Mouse (Mus musculus): Measurements from ENCODE around the gene Cnr2.

Gene Cnr2

DNA sequence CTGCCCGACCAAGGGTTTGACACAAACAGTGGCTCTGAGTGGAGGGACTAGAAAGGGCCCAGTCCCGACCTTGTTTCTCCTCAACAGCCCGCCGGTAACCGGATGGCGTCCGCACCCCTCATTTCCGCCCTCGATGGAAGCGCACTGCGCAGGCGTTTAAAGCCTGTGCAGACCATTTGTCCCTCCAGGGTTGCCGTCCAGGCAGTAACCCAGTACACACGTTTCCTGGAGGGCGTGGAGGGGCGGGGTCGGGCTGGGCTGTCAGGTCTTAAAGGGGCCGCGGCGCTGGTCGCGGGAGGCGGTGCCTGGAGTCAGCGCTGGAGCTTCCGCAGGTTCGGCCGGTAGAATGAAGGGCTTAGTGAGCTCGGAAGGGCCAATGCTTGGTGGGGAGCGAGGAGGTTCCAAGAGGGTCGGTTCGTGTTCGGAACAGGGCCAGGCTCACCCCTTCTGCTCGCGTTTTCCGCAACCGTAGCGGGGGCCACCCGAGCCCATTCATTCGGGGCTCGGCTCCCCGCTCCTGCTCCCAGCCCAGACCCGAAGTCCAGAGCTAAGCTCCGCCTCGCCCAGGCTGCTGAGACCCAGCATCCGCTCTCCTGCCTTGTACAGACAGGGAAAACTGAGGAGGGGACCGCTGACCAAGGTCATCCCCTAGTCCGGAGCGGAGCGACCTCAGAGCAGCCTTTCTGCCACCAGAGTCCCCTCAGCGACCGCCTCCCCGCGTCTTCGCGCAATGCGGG lies 68.4 kb downstream of the Cnr2 start, which contains the start of gene Gale:
Gene Gale, plus strand, starts transcription at position 271 of the 737 bp plus-strand sequence.
- DNase-seq (ENCODE audit: low spot score in 2 of 2), result peak; percentile 97

DNA sequence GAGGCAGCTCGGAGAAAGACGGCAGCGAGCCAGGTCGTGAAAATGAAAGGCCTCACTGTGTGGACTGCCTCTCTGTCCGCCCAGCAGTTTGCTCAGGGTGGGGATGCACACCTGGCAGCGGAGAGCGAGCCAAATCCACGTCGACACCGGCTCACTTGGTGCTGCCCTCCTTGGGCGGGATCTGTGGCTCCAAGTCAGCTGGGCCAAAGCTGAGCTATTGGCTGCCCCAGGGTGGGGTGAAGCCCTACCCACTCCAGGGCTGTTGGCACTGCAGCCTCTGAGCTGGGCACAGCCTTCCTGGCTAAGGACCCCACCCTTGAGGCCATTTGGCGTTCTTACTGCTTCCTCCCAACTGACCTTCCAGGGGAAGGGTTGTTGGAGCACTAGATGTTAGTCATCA lies 69.2 kb downstream of the Cnr2 start:
- peak; percentile 74 to 82 for DNase-seq (ENCODE audit: low spot score in 2 of 2)

DNA sequence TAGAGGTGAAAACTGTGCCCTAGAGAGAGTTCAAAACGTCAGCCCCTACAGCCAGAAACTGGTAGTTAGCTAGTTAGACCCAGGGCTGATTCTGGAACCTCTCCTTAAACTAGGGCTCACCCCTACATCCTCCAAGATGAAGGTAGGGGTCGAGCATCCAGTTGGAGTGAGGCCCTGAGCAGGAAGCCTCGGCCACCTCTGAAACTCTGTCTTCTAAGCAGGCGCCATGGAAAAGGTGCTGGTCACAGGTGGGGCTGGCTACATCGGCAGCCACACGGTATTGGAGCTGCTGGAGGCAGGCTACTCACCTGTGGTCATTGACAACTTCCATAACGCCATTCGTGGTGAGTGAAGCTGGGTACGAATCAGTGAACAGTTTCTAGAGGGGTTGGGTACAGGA lies 69.9 kb downstream of the Cnr2 start:
- DNase-seq (ENCODE audit: low spot score in 2 of 2), result no peak

DNA sequence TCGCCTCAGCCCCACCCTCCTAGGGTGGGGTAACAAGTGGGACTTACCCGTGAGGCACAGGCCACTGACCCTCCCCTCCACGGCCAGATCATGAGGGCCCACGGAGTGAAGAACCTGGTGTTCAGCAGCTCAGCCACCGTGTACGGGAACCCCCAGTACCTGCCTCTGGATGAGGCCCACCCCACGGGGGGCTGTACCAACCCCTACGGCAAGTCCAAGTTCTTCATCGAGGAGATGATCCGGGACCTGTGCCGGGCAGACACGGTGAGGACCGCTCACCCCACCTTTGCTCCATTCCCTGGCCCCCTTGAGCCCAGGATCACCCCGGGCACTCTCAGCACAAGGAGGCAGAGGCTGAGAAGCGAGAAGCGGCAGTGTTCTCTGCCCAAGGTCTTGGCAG lies 71.1 kb downstream of the Cnr2 start:
- peak in 1 of 2 experiments; percentile 28 for DNase-seq (ENCODE audit: low spot score in 2 of 2)

DNA sequence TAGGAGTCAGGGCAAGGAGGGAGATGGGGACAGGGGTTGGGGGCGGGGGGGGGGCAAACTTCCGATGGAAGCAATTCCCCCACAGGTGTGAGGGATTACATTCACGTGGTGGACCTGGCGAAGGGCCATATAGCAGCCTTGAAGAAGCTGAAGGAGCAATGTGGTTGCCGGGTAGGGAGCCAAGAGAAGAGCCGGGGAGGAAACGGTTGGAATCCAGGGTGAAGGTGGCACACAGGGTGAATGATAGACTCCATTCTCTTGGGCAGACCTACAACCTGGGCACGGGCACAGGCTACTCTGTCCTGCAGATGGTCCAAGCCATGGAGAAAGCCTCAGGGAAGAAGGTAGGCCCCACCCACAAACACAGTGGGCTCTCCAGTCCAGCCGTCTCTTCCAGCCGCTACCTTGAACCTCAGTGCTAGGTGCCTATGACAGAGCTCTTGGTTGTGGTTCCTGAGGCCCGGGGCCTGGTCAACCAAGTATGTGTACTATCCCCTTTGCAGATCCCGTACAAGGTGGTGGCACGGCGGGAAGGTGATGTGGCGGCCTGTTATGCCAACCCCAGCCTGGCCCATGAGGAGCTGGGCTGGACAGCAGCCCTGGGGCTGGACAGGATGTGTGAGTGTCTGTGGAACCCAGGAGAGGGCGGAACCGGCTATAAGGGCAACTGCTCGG lies 72.0 kb downstream of the Cnr2 start:
- peak in 1 of 2 experiments; percentile 50 for DNase-seq (ENCODE audit: low spot score in 2 of 2)

DNA sequence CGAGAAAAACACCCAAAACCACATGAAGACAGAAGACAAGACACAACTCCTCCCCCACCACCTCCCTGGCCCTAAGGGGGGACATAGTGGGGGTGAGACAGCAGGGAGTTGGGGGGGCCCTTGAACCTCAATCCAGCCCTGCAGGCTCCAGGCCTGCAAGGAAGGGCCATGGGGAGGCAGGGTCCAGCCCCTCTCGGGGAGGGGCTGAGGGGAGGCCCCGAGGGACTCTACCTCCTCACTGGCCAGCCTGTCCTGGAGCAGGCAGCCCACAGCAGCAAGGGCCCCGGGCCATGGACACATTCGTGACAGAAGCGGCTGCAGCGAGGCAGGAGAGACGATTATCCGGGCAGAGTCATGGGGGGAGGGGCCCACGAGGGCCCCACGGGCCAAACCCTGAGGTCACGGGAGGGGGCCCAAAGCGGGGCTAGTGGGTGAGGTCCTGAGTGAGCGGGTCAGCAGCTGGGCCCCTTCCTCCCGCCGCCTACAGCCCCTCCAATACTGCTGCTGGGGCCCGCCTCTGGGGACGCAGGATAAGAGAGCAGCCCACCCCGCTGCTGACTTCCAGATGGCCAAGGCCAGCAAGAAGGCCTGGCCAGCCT lies 73.2 kb downstream of the Cnr2 start:
- DNase-seq (ENCODE audit: low spot score in 2 of 2), result peak in 1 of 2 experiments; percentile 34

DNA sequence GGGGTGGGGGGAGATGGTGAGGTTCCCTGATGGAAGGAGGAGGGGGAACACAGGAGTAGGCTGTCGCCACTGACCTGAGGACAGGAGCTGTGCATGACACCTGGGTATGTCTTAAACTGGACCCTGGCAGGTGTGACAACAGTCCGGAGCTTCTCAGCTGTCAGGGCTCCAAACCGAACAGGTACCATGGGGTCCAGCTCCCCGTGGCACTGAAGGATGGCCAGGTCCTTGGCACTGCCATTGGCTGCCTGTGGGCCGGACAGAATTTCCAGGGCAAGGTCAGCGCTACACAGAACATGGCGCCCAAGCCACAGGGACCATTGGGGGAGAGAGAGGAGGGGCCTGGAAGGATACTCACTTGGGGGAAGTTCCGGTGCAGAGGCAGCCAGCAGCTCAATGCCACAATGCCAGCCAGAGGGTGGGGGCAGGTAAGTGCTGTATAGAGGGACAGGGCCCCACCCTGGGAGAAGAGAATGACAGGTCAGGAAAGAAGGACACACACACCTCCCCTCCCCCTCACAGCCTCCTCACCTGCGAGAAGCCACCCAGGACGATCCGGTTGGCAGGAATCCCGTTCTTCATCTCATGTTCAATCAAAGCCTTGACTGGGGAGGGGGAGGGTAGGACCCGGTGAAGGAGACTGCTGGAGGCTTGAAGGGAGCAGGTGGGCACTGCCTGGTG lies 74.0 kb downstream of the Cnr2 start:
- DNase-seq (ENCODE audit: low spot score in 2 of 2), result peak in 1 of 2 experiments; percentile 41

All from right cerebral cortex, postnatal 10 days (tissue).